Mouse (Mus musculus): ENCODE data around the gene Lin7b. TPM values are rescaled to one million over a fixed set of nuclear protein-coding genes. Genes with fewer than 3 reads are reported as not detected.
"Not testable (repeated sequence)": the region's sequence is repeated elsewhere in the genome, so short reads cannot be mapped to it uniquely, and the experiment has no call there.

Lin7b gene
- polyA plus RNA-seq, 1 experiment from 2014 or later = 0.43 TPM

GRCm38 (mm10) chr7:45401521-45402085, 31.2 kb upstream of the Lin7b start:
- H3K27ac ChIP-seq (replicated peaks; ENCODE audit: low read depth, low read length) = no peak overlapping the region
- ATAC-seq (ENCODE audit: insufficient number of reproducible peaks, low FRiP score, low TSS enrichment, low read depth) (no peak), DNase-seq (ENCODE audit: low spot score) (no peak)
- no peaks in the 10 kb centered on the region for H3K9me3 ChIP-seq (ENCODE audit: control insufficient read depth, low read length)
- no peak overlapping the region for H3K9ac ChIP-seq (ENCODE audit: low read length)
- H3K4me3 ChIP-seq (ENCODE audit: low read depth, low read length) = no peak overlapping the region
- no peak overlapping the region for H3K4me2 ChIP-seq (ENCODE audit: low read depth, severe bottlenecking)
- no peaks in the 10 kb centered on the region for H3K36me3 ChIP-seq (ENCODE audit: control insufficient read depth, insufficient read depth, low read length)
- H3K4me1 ChIP-seq (ENCODE audit: control insufficient read depth, insufficient read depth, low read length) = 0 out of 2 replicates have a peak, but pooled peaks cover 3% of the 10 kb centered on the region
- H3K27me3 ChIP-seq (ENCODE audit: control insufficient read depth, insufficient read depth, low read length) = peaks cover 15% of the 10 kb centered on the region
- WGBS = 82% methylated on average over 10 of the region's 10 CpGs

- Histone ChIP-seq H3K9ac (ENCODE audit: low read length) (no peak overlapping the region), H3K4me3 (ENCODE audit: low read depth, low read length) (no peak overlapping the region), H3K4me1 (ENCODE audit: control insufficient read depth, insufficient read depth, low read length) (peaks cover 15% of the 10 kb centered on the region), H3K9me3 (ENCODE audit: control insufficient read depth, low read length) (no peaks in the 10 kb centered on the region), H3K36me3 (ENCODE audit: control insufficient read depth, insufficient read depth, low read length) (peaks cover 5% of the 10 kb centered on the region; the same call in 1 of the 2 replicates), H3K27ac (replicated peaks; ENCODE audit: low read depth, low read length) (no peak overlapping the region), H3K4me2 (ENCODE audit: low read depth, severe bottlenecking) (no peak overlapping the region), H3K27me3 (ENCODE audit: control insufficient read depth, insufficient read depth, low read length) (no peaks in the 10 kb centered on the region)
- 83% methylated on average over 2 of the region's 2 CpGs for WGBS
- ATAC-seq (ENCODE audit: insufficient number of reproducible peaks, low FRiP score, low TSS enrichment, low read depth) (no peak), DNase-seq (ENCODE audit: low spot score) (no peak)
These were observed 26.4 kb upstream of the Lin7b start for GRCm38 (mm10) chr7:45396787-45397186.

- H3K9ac ChIP-seq (ENCODE audit: low read length) = not testable (repeated sequence)
- WGBS = 7% methylated on average over 3 of the region's 3 CpGs
These were observed 26.0 kb upstream of the Lin7b start for GRCm38 (mm10) chr7:45396337-45396775.

GRCm38 (mm10) chr7:45395578-45396336, 25.4 kb upstream of the Lin7b start, which contains the start of gene Snrnp70:
Gene Snrnp70 (minus strand): TSS chr7:45395742.
- H3K4me1 ChIP-seq (ENCODE audit: control insufficient read depth, insufficient read depth, low read length) = peaks cover 15% of the 10 kb centered on the region
- DNase-seq (ENCODE audit: low spot score) = peak; percentile 100

More at GRCm38 (mm10) chr7:45396337-45396775, 26.0 kb upstream of the Lin7b start:
- peak overlapping the region; percentile 46; the same call in 1 of the 2 replicates for H3K4me2 ChIP-seq (ENCODE audit: low read depth, severe bottlenecking)
- not testable (repeated sequence) for DNase-seq (ENCODE audit: low spot score); ATAC-seq (ENCODE audit: insufficient number of reproducible peaks, low FRiP score, low TSS enrichment, low read depth); H3K27me3 ChIP-seq (ENCODE audit: control insufficient read depth, insufficient read depth, low read length); H3K36me3 ChIP-seq (ENCODE audit: control insufficient read depth, insufficient read depth, low read length); H3K9me3 ChIP-seq (ENCODE audit: control insufficient read depth, low read length); H3K27ac ChIP-seq (replicated peaks; ENCODE audit: low read depth, low read length)
- H3K4me3 ChIP-seq (ENCODE audit: low read depth, low read length) = peak overlapping the region; percentile 88
- peaks cover 15% of the 10 kb centered on the region for H3K4me1 ChIP-seq (ENCODE audit: control insufficient read depth, insufficient read depth, low read length)

GRCm38 (mm10) chr7:45395129-45395541, 24.8 kb upstream of the Lin7b start:
- peaks cover 17% of the 10 kb centered on the region for H3K36me3 ChIP-seq (ENCODE audit: control insufficient read depth, insufficient read depth, low read length)
- ATAC-seq (ENCODE audit: insufficient number of reproducible peaks, low FRiP score, low TSS enrichment, low read depth) (peak; percentile 78), DNase-seq (ENCODE audit: low spot score) (no peak)
- peak overlapping the region; percentile 90 for H3K4me2 ChIP-seq (ENCODE audit: low read depth, severe bottlenecking)
- H3K9ac ChIP-seq (ENCODE audit: low read length) = peak overlapping the region; percentile 90
- H3K9me3 ChIP-seq (ENCODE audit: control insufficient read depth, low read length) = no peaks in the 10 kb centered on the region
- peak overlapping the region; percentile 99 for H3K27ac ChIP-seq (replicated peaks; ENCODE audit: low read depth, low read length)
- no peaks in the 10 kb centered on the region for H3K27me3 ChIP-seq (ENCODE audit: control insufficient read depth, insufficient read depth, low read length)
- WGBS = under 1% methylated on average over 19 of the region's 20 CpGs
- H3K4me1 ChIP-seq (ENCODE audit: control insufficient read depth, insufficient read depth, low read length) = peaks cover 15% of the 10 kb centered on the region
- H3K4me3 ChIP-seq (ENCODE audit: low read depth, low read length) = peak overlapping the region; percentile 88

More at GRCm38 (mm10) chr7:45395578-45396336, 25.4 kb upstream of the Lin7b start, which contains the start of gene Snrnp70:
- peak; percentile 94 for ATAC-seq (ENCODE audit: insufficient number of reproducible peaks, low FRiP score, low TSS enrichment, low read depth)
- Histone ChIP-seq H3K9me3 (ENCODE audit: control insufficient read depth, low read length) (no peaks in the 10 kb centered on the region), H3K9ac (ENCODE audit: low read length) (peak within 1 kb of the TSS; percentile 90), H3K4me2 (ENCODE audit: low read depth, severe bottlenecking) (peak within 1 kb of the TSS; percentile 90), H3K27me3 (ENCODE audit: control insufficient read depth, insufficient read depth, low read length) (no peaks in the 10 kb centered on the region), H3K27ac (replicated peaks; ENCODE audit: low read depth, low read length) (peak within 1 kb of the TSS; percentile 99), H3K4me3 (ENCODE audit: low read depth, low read length) (peak within 1 kb of the TSS; percentile 88), H3K36me3 (ENCODE audit: control insufficient read depth, insufficient read depth, low read length) (peaks cover 12% of the 10 kb centered on the region; the same call in 1 of the 2 replicates)
- WGBS = under 1% methylated on average over 60 of the region's 60 CpGs

- no peaks in the 10 kb centered on the region for H3K27me3 ChIP-seq (ENCODE audit: control insufficient read depth, insufficient read depth, low read length)
- H3K27ac ChIP-seq (replicated peaks; ENCODE audit: low read depth, low read length) = no peak overlapping the region
- H3K4me1 ChIP-seq (ENCODE audit: control insufficient read depth, insufficient read depth, low read length) = no peaks in the 10 kb centered on the region
- H3K4me2 ChIP-seq (ENCODE audit: low read depth, severe bottlenecking) = no peak overlapping the region
- WGBS = 81% methylated on average over 3 of the region's 3 CpGs
- no peak overlapping the region for H3K4me3 ChIP-seq (ENCODE audit: low read depth, low read length)
- no peak for ATAC-seq (ENCODE audit: insufficient number of reproducible peaks, low FRiP score, low TSS enrichment, low read depth)
- H3K36me3 ChIP-seq (ENCODE audit: control insufficient read depth, insufficient read depth, low read length) = peaks cover 72% of the 10 kb centered on the region
- no peaks in the 10 kb centered on the region for H3K9me3 ChIP-seq (ENCODE audit: control insufficient read depth, low read length)
- DNase-seq (ENCODE audit: low spot score) = peak; percentile 36
- no peak overlapping the region for H3K9ac ChIP-seq (ENCODE audit: low read length)
These were observed 15.7 kb upstream of the Lin7b start for GRCm38 (mm10) chr7:45386077-45386476.

GRCm38 (mm10) chr7:45376057-45376456, 5.7 kb upstream of the Lin7b start:
- no peak overlapping the region for H3K4me2 ChIP-seq (ENCODE audit: low read depth, severe bottlenecking)
- H3K9me3 ChIP-seq (ENCODE audit: control insufficient read depth, low read length) = no peaks in the 10 kb centered on the region
- ATAC-seq (ENCODE audit: insufficient number of reproducible peaks, low FRiP score, low TSS enrichment, low read depth) (no peak), DNase-seq (ENCODE audit: low spot score) (no peak)
- H3K4me3 ChIP-seq (ENCODE audit: low read depth, low read length) = no peak overlapping the region
- no peak overlapping the region for H3K9ac ChIP-seq (ENCODE audit: low read length)
- H3K27ac ChIP-seq (replicated peaks; ENCODE audit: low read depth, low read length) = no peak overlapping the region
- H3K36me3 ChIP-seq (ENCODE audit: control insufficient read depth, insufficient read depth, low read length) = peaks cover 47% of the 10 kb centered on the region
- no peaks in the 10 kb centered on the region for H3K27me3 ChIP-seq (ENCODE audit: control insufficient read depth, insufficient read depth, low read length)
- H3K4me1 ChIP-seq (ENCODE audit: control insufficient read depth, insufficient read depth, low read length) = no peaks in the 10 kb centered on the region
- 93% methylated on average over 1 of the region's 1 CpGs for WGBS

GRCm38 (mm10) chr7:45374620-45375019, 4.2 kb upstream of the Lin7b start:
- H3K4me2 ChIP-seq (ENCODE audit: low read depth, severe bottlenecking) = no peak overlapping the region
- DNase-seq (ENCODE audit: low spot score) (no peak), ATAC-seq (ENCODE audit: insufficient number of reproducible peaks, low FRiP score, low TSS enrichment, low read depth) (no peak)
- H3K36me3 ChIP-seq (ENCODE audit: control insufficient read depth, insufficient read depth, low read length) = peaks cover 34% of the 10 kb centered on the region
- 96% methylated on average over 8 of the region's 8 CpGs for WGBS
- no peak overlapping the region for H3K27ac ChIP-seq (replicated peaks; ENCODE audit: low read depth, low read length)
- H3K4me1 ChIP-seq (ENCODE audit: control insufficient read depth, insufficient read depth, low read length) = 0 out of 2 replicates have a peak, but pooled peaks cover 3% of the 10 kb centered on the region
- H3K9me3 ChIP-seq (ENCODE audit: control insufficient read depth, low read length) = no peaks in the 10 kb centered on the region
- no peak overlapping the region for H3K4me3 ChIP-seq (ENCODE audit: low read depth, low read length)
- peaks cover 3% of the 10 kb centered on the region; the same call in 1 of the 2 replicates for H3K27me3 ChIP-seq (ENCODE audit: control insufficient read depth, insufficient read depth, low read length)
- no peak overlapping the region for H3K9ac ChIP-seq (ENCODE audit: low read length)
